Mouse (Mus musculus): ENCODE data around the gene Sfn. TPM values are rescaled to one million over a fixed set of nuclear protein-coding genes. Genes with fewer than 3 reads are reported as not detected.

Gene Sfn
- 0.45 TPM for polyA plus RNA-seq (2014; fragmentation: Illumina TruSeq; extraction: RNeasy Lipid Tissue Mini Kit (QIAGEN cat#74804); ENCODE audit: low replicate concordance)

DNA sequence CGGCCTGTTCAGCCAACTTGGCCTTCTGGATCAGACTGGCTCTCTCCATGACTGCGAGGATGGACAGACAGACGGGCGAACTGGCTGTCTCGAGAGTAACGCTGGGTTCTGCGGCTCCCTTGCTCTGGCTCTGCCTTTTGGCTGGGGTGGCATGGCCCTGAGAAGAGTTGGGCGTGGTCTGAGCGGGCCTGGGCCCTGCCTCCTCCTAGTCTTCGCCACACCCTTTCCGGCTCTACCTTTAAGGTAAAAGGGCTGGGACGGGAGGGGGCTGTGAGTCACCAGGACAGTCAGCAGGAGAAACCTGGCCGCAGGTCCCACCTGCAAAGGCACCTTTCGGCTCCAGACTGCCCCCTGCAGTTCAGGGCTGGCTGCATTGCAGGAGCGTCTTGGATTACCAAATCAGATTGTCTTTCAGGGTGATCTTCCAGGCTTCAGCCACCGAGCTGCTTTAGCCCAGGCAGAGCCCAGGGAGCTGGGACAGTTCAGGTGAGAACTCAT is at the start of gene Sfn:
Sfn (minus strand) TSS at position 448 of the 498 bp plus-strand sequence.

DNA sequence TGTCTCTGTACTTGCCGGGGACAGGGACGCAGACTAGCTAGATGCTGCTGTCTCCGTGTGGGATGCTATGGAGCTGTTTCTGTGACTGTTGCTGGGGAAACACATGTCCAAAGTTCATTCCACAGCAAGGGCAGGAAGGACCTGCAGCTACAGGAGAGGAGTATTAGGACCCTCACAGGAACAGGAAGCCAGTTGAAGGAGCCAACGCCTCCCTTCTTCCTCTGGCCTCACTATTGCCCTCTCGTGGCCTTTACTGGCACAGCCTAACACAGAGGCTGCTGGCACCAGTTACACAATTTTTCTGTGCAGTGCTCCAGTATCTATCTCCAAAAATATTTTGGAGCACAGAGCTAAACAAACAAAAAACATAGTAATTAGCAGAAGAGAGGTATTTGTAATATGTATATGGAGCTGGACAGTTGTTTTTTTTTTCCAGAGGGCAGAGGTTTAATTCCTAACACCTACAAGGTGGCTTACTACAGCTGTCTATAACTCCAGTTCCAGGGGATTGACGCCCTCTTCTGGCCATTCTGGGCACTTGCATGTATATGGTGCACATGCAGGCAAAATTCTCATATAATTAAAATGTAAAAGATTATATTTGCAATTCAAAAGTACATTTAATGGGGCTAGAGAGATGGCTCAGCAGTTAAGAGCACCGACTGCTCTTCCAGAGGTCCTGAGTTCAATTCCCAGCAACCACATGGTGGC is 48.2 kb upstream of the Sfn start, which contains the start of gene Zdhhc18:
Zdhhc18 (minus strand) TSS at position 166 of the 711 bp plus-strand sequence.

DNA sequence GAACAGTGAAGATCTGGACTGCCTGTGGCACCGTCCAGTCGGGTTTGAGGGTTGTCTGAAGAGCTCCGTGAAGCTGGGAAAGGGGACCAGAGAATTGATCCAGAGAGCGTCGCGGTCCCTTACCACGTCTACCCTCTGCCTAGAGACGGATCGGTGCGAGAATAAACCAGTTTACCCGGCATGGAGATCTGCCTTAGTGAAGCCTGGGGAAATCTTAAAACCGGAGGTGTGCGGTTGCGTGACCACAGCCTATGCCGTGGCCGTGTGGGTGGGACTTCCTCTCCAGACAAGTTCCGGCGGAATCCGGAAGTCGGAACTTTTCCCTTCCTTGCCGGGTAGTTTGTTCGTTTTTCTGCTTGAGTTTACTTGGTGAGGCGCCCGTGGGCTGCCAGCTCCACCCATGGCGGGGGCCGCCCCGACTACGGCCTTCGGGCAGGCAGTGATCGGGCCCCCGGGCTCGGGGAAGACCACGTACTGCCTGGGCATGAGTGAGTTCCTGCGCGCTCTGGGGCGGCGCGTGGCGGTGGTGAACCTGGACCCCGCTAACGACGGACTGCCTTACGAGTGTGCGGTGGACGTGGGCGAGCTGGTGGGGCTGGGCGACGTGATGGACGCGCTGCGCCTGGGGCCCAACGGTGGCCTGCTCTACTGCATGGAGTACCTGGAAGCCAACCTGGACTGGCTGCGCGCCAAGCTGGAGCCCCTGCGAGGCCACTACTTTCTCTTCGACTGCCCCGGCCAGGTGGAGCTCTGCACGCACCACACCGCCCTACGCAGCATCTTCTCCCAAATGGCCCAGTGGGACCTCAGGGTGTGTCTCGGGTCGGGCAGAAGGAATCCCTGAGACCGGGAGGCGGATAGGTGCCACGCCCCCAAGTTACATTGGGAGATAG is 17.7 kb downstream of the Sfn start, which contains the start of gene Gpn2:
Gpn2 (plus strand) TSS at position 304 of the 893 bp plus-strand sequence.

DNA sequence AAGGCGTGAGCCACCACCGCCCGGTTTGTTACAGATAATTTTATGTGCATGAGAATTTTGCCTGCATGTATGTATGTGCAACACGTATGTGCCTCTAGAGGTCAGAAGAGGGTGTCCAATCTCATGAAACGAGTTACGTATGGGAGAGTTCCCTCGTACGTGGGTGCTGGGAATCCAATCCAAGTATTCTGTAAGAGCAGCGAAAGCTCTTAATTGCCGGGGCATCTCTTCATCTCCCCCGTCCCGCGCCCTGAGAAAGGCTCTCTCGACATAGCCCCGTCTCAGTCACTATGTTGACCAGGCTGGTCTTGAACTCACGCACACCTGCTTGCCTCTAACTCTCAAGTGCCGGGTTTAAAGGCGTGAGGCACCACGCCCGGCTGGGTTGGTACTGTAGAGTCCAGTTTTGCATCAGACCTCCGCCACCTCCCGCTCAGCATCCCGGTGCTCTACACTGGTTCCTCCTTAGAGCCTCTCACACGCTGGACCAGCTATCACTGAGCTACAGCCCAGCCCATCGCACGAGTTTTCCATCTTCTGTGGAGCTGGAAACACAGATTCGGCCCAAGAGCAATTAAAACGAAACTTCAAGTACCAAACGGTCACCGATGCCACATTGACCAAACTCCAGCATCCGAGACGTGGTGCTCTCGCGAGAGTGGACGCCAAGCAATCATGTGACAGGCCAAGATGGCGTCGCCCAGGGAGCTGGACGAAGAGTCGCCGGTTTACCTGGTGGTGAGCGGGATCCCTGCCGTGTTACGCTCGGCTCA is 27.7 kb downstream of the Sfn start, which contains the start of gene Gpatch3:
Gpatch3 (plus strand) TSS at position 676 of the 773 bp plus-strand sequence.

DNA sequence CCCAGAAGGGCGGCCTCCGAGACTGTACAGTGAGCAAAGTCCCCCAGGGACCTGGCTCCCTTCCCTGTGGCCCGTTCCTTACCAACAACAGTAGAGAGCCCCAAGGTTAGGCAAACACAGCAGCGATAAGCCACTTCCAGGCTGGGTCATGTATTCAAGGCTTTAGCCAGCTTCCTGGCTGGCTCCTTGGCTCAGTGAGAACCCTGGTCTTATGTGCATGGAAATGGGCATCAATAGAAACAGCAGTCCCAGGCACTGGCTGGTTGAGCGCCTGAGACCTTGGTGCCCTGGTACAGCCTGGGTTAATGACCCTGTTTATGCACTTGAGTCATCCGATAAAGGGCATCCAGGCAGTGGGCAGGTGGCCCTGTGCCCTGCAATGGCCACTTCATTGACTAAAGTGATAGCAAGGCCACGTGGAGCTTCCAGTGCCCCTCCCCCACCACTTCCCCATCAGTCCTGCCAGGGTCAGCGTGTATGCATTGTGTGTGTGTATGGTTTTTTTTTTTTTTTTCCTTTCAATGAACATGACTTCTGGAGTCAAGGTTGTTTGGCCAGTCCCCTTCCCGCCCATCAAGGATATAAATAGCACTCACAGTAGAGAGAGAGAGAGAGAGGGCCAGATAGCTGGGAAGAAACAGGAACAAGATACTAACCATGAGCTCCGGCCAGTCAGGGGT is 49.1 kb downstream of the Sfn start, which contains the start of gene Nr0b2:
Nr0b2 (plus strand) TSS at position 609 of the 680 bp plus-strand sequence.

Other genes starting within 250 kb of the Sfn start
- gene Wdtc1, start 248.7 kb downstream of the Sfn start, polyA plus RNA-seq (2014; fragmentation: Illumina TruSeq; extraction: RNeasy Lipid Tissue Mini Kit (QIAGEN cat#74804); ENCODE audit: low replicate concordance) = 3.7 TPM
- 0.97 TPM for gene Slc9a1, start 232.5 kb downstream of the Sfn start, polyA plus RNA-seq (2014; fragmentation: Illumina TruSeq; extraction: RNeasy Lipid Tissue Mini Kit (QIAGEN cat#74804); ENCODE audit: low replicate concordance)
- gene Tent5b, start 122.0 kb downstream of the Sfn start, polyA plus RNA-seq (2014; fragmentation: Illumina TruSeq; extraction: RNeasy Lipid Tissue Mini Kit (QIAGEN cat#74804); ENCODE audit: low replicate concordance) = not detected
- 1.0 TPM for gene Trnp1, start 103.6 kb downstream of the Sfn start, polyA plus RNA-seq (2014; fragmentation: Illumina TruSeq; extraction: RNeasy Lipid Tissue Mini Kit (QIAGEN cat#74804); ENCODE audit: low replicate concordance)
- gene Kdf1, start 83.2 kb downstream of the Sfn start, polyA plus RNA-seq (2014; fragmentation: Illumina TruSeq; extraction: RNeasy Lipid Tissue Mini Kit (QIAGEN cat#74804); ENCODE audit: low replicate concordance) = 1.6 TPM
- 6.8 TPM for gene Nudc, start 56.2 kb downstream of the Sfn start, polyA plus RNA-seq (2014; fragmentation: Illumina TruSeq; extraction: RNeasy Lipid Tissue Mini Kit (QIAGEN cat#74804); ENCODE audit: low replicate concordance)
- gene Nr0b2, start 48.8 kb downstream of the Sfn start, polyA plus RNA-seq (2014; fragmentation: Illumina TruSeq; extraction: RNeasy Lipid Tissue Mini Kit (QIAGEN cat#74804); ENCODE audit: low replicate concordance) = not detected
- not detected for gene Gpatch3, start 27.4 kb downstream of the Sfn start, polyA plus RNA-seq (2014; fragmentation: Illumina TruSeq; extraction: RNeasy Lipid Tissue Mini Kit (QIAGEN cat#74804); ENCODE audit: low replicate concordance)
- gene Gpn2, start 17.8 kb downstream of the Sfn start, polyA plus RNA-seq (2014; fragmentation: Illumina TruSeq; extraction: RNeasy Lipid Tissue Mini Kit (QIAGEN cat#74804); ENCODE audit: low replicate concordance) = not detected
- 1.9 TPM for gene Zdhhc18, start 48.0 kb upstream of the Sfn start, polyA plus RNA-seq (2014; fragmentation: Illumina TruSeq; extraction: RNeasy Lipid Tissue Mini Kit (QIAGEN cat#74804); ENCODE audit: low replicate concordance)
- 3.0 TPM for gene Pigv, start 70.5 kb upstream of the Sfn start, polyA plus RNA-seq (2014; fragmentation: Illumina TruSeq; extraction: RNeasy Lipid Tissue Mini Kit (QIAGEN cat#74804); ENCODE audit: low replicate concordance)
- 17.3 TPM for gene Arid1a, start 154.6 kb upstream of the Sfn start, polyA plus RNA-seq (2014; fragmentation: Illumina TruSeq; extraction: RNeasy Lipid Tissue Mini Kit (QIAGEN cat#74804); ENCODE audit: low replicate concordance)

Measured in small intestine, adult 10 weeks (tissue).